Mouse (Mus musculus) B cell, adult (primary cell): ENCODE results near the gene Cabp4. TPM values are rescaled to one million over a fixed set of nuclear protein-coding genes. Genes with fewer than 3 reads are reported as not detected.

ENCODE experiments used
- total RNA-seq: library from RNA; stranded (reverse); gene quantifications from 4 replicates; pipeline ENCODE4 v1.2.4, GENCODE M21; 2023; ENCODE audit not compliant: inconsistent age

The Cabp4 gene
- total RNA-seq: 1.8 to 2.4 TPM (median 2.0 TPM) in 4 replicates

GRCm38 (mm10) chr19:4143759-4144268 is at the start of gene Cabp4:
Gene Cabp4, minus strand, starts transcription at chr19:4144033.

GRCm38 (mm10) chr19:4191528-4192250 is 47.9 kb upstream of the Cabp4 start, which contains the start of gene Ppp1ca:
Gene Ppp1ca, plus strand, starts transcription at chr19:4192065.

GRCm38 (mm10) chr19:4190831-4191334 is 47.0 kb upstream of the Cabp4 start, which contains the start of gene Tbc1d10c:
Gene Tbc1d10c, minus strand, starts transcription at chr19:4191284.

GRCm38 (mm10) chr19:4175368-4175947 is 31.6 kb upstream of the Cabp4 start, which contains the start of gene Carns1:
Gene Carns1, minus strand, starts transcription at chr19:4175479.

GRCm38 (mm10) chr19:4162646-4163542 is 19.1 kb upstream of the Cabp4 start, which contains the start of gene Rps6kb2:
Gene Rps6kb2, minus strand, starts transcription at chr19:4163354.

GRCm38 (mm10) chr19:4153232-4153654 is 9.4 kb upstream of the Cabp4 start, which contains the start of gene Ptprcap:
Gene Ptprcap, plus strand, starts transcription at chr19:4153604.

GRCm38 (mm10) chr19:4148491-4148806 is 4.6 kb upstream of the Cabp4 start, which contains the start of gene Coro1b:
Gene Coro1b, plus strand, starts transcription at chr19:4148619.

GRCm38 (mm10) chr19:4139446-4139845 is 4.4 kb downstream of the Cabp4 start, which contains the start of gene Gpr152:
Gene Gpr152, plus strand, starts transcription at chr19:4139787.

GRCm38 (mm10) chr19:4125741-4126696 is 17.8 kb downstream of the Cabp4 start, which contains the start of gene Aip:
Gene Aip, minus strand, starts transcription at chr19:4125858.

GRCm38 (mm10) chr19:4099837-4100717 is 43.8 kb downstream of the Cabp4 start, which contains the start of gene Pitpnm1:
Gene Pitpnm1, plus strand, starts transcription at chr19:4099998.

GRCm38 (mm10) chr19:4096642-4097440 is 47.0 kb downstream of the Cabp4 start, which contains the start of gene Cdk2ap2:
Gene Cdk2ap2, plus strand, starts transcription at chr19:4097182.

Other genes with a start within 250 kb of the Cabp4 start
- 135 to 176 TPM (median 152 TPM) in 4 replicates for gene Tcirg1, start 236.9 kb downstream of the Cabp4 start, total RNA-seq
- 84.9 to 96.2 TPM (median 92.2 TPM) in 4 replicates for gene Ndufs8, start 231.3 kb downstream of the Cabp4 start, total RNA-seq
- gene Aldh3b1, start 214.2 kb downstream of the Cabp4 start, total RNA-seq: 8.7 to 9.6 TPM (median 9.1 TPM) in 4 replicates
- 548 to 668 TPM (median 607 TPM) in 4 replicates for gene Unc93b1, start 208.8 kb downstream of the Cabp4 start, total RNA-seq
- 0.60 TPM in 1 of 4 replicates, not detected in the others for gene Aldh3b3, start 185.4 kb downstream of the Cabp4 start, total RNA-seq
- 0.22 to 0.38 TPM in 2 of 4 replicates, not detected in the others for gene Aldh3b2, start 171.7 kb downstream of the Cabp4 start, total RNA-seq
- not detected in 4 replicates for gene Acy3, start 157.5 kb downstream of the Cabp4 start, total RNA-seq
- not detected in 4 replicates for gene Tbx10, start 151.3 kb downstream of the Cabp4 start, total RNA-seq
- gene Nudt8, start 143.5 kb downstream of the Cabp4 start, total RNA-seq: 22.3 to 28.3 TPM (median 25.0 TPM) in 4 replicates
- gene Gm49405, start 143.4 kb downstream of the Cabp4 start, total RNA-seq: 3.2 to 4.8 TPM (median 4.4 TPM) in 4 replicates
- gene Doc2g, start 140.7 kb downstream of the Cabp4 start, total RNA-seq: 8.6 to 10.7 TPM (median 10.2 TPM) in 4 replicates
- 83.3 to 94.8 TPM (median 93.6 TPM) in 4 replicates for gene Ndufv1, start 131.2 kb downstream of the Cabp4 start, total RNA-seq
- 129 to 162 TPM (median 142 TPM) in 4 replicates for gene Gstp1, start 106.0 kb downstream of the Cabp4 start, total RNA-seq
- gene Gstp2, start 98.0 kb downstream of the Cabp4 start, total RNA-seq: 8.5 to 13.7 TPM (median 10.5 TPM) in 4 replicates
- gene Gstp3, start 84.5 kb downstream of the Cabp4 start, total RNA-seq: not detected in 4 replicates
- not detected in 4 replicates for gene Cabp2, start 62.5 kb downstream of the Cabp4 start, total RNA-seq
- 125 to 143 TPM (median 131 TPM) in 4 replicates for gene Cdk2ap2, start 46.9 kb downstream of the Cabp4 start, total RNA-seq
- 177 to 203 TPM (median 187 TPM) in 4 replicates for gene Pitpnm1, start 44.0 kb downstream of the Cabp4 start, total RNA-seq
- gene Aip, start 18.2 kb downstream of the Cabp4 start, total RNA-seq: 93.0 to 109 TPM (median 99.7 TPM) in 4 replicates
- gene Gpr152, start 4.2 kb downstream of the Cabp4 start, total RNA-seq: 0.38 to 0.78 TPM (median 0.69 TPM) in 4 replicates
- gene Coro1b, start 4.6 kb upstream of the Cabp4 start, total RNA-seq: 142 to 167 TPM (median 154 TPM) in 4 replicates
- 373 to 450 TPM (median 401 TPM) in 4 replicates for gene Ptprcap, start 9.6 kb upstream of the Cabp4 start, total RNA-seq
- gene Rps6kb2, start 19.3 kb upstream of the Cabp4 start, total RNA-seq: 49.7 to 66.7 TPM (median 51.3 TPM) in 4 replicates
- 78.2 to 88.7 TPM (median 80.1 TPM) in 4 replicates for gene Carns1, start 31.4 kb upstream of the Cabp4 start, total RNA-seq
- gene Tbc1d10c, start 47.3 kb upstream of the Cabp4 start, total RNA-seq: 250 to 285 TPM (median 268 TPM) in 4 replicates
- gene Ppp1ca, start 48.0 kb upstream of the Cabp4 start, total RNA-seq: 381 to 449 TPM (median 412 TPM) in 4 replicates
- 53.6 to 56.9 TPM (median 55.2 TPM) in 4 replicates for gene Rad9a, start 57.6 kb upstream of the Cabp4 start, total RNA-seq
- gene Clcf1, start 70.2 kb upstream of the Cabp4 start, total RNA-seq: 141 to 150 TPM (median 145 TPM) in 4 replicates
- gene AC109138.7, start 70.3 kb upstream of the Cabp4 start, total RNA-seq: not detected in 4 replicates
- 199 to 218 TPM (median 212 TPM) in 4 replicates for gene Pold4, start 87.9 kb upstream of the Cabp4 start, total RNA-seq
- 22.2 to 34.5 TPM (median 24.6 TPM) in 4 replicates for gene Ssh3, start 125.1 kb upstream of the Cabp4 start, total RNA-seq
- 22.0 to 30.9 TPM (median 23.6 TPM) in 4 replicates for gene Ankrd13d, start 139.1 kb upstream of the Cabp4 start, total RNA-seq
- 533 to 592 TPM (median 549 TPM) in 4 replicates for gene Grk2, start 162.2 kb upstream of the Cabp4 start, total RNA-seq